Mouse (Mus musculus) ovary, adult 18-20 months (tissue): ENCODE measurements around the gene Rasgef1c.

Experiments
- DNase-seq: peaks from one replicate; pipeline ENCODE4 v3.0.0; 2022; ENCODE audit warnings: low spot score, mixed read lengths

The Rasgef1c gene

DNA sequence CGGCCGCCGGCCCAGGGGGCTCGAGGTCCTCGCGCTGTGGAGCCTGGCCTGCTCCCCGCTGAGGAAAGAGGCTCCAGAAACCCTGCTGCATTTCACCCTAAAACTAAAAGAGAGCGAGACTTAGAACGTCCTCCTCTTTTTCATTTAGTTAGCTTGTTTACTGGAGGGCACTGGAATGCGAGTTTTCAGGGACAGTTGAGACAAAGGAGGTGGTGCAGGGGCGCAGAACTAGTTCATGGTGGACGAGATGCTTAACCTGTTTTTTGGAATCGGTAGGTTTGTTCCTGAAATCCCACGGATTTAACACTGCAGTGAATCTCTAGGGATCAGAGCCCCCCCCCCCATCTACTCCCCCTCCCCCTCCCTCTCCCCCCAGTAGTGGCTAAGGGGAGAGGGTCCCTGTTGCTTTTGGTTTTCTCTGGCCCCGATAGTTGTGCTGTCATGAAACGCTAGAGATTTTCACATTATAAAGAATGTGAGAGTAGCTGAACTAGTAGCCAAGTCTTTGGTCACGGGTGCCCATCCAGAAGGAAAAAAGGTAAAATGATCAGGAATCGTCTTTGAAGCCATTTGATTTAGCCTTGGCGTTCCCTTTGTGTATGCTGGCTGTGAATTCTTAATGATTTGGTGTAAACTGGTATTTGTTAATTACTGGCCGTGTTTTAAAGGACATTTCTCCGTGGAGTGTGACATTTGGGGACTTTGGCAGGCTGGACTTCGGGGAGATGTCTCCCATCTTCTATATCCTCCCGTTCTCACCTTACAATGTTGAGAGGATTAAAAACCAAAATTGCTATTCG is 124.3 kb downstream of the Rasgef1c start:
- DNase-seq: no peak

GRCm38 (mm10) chr11:50026521-50027090 is 125.0 kb downstream of the Rasgef1c start:
- DNase-seq: no peak

GRCm38 (mm10) chr11:50028416-50028815 is 126.8 kb downstream of the Rasgef1c start:
- DNase-seq: no peak
